Mouse (Mus musculus): Measurements from ENCODE around the gene Shisa8. TPM values are rescaled to one million over a fixed set of nuclear protein-coding genes. Genes with fewer than 3 reads are reported as not detected.
A peak's percentile ranks its signal among the peaks of the same experiment; 100 is the strongest.

Gene Shisa8
- polyA plus RNA-seq, 1 experiment from 2014 or later, result 0.45 TPM

GRCm38 (mm10) chr15:82235661-82236060, 23.0 kb upstream of the Shisa8 start:
- ATAC-seq (replicated peaks; ENCODE audit: low FRiP score), result no peak

GRCm38 (mm10) chr15:82232651-82233050, 20.0 kb upstream of the Shisa8 start:
- Histone ChIP-seq H3K4me2 (no peak overlapping the region), H3K4me1 (peaks cover 27% of the 10 kb centered on the region), H3K27ac (no peak overlapping the region), H3K36me3 (peaks cover 10% of the 10 kb centered on the region), H3K27me3 (no peaks in the 10 kb centered on the region), H3K9ac (no peak overlapping the region), H3K9me3 (replicated peaks) (no peaks in the 10 kb centered on the region), H3K4me3 (replicated peaks) (no peak overlapping the region)
- WGBS, result 54% methylated on average over 4 of the region's 4 CpGs
- ATAC-seq (replicated peaks; ENCODE audit: low FRiP score), result no peak

More at GRCm38 (mm10) chr15:82235661-82236060, 23.0 kb upstream of the Shisa8 start:
- 77% methylated on average over 10 of the region's 10 CpGs for WGBS
- no peak overlapping the region for H3K27ac ChIP-seq
- no peak overlapping the region for H3K9ac ChIP-seq
- H3K4me1 ChIP-seq, result peaks cover 11% of the 10 kb centered on the region; the same call in 1 of the 2 replicates
- H3K36me3 ChIP-seq, result peaks cover 28% of the 10 kb centered on the region
- no peaks in the 10 kb centered on the region for H3K27me3 ChIP-seq
- no peaks in the 10 kb centered on the region for H3K9me3 ChIP-seq (replicated peaks)
- no peak overlapping the region for H3K4me2 ChIP-seq
- H3K4me3 ChIP-seq (replicated peaks), result no peak overlapping the region

- WGBS, result 67% methylated on average over 11 of the region's 11 CpGs
- Histone ChIP-seq H3K4me1 (peaks cover 27% of the 10 kb centered on the region), H3K9me3 (replicated peaks) (no peaks in the 10 kb centered on the region), H3K4me3 (replicated peaks) (no peak overlapping the region), H3K27ac (no peak overlapping the region), H3K36me3 (peaks cover 9% of the 10 kb centered on the region; the same call in 1 of the 2 replicates), H3K4me2 (no peak overlapping the region), H3K27me3 (no peaks in the 10 kb centered on the region), H3K9ac (no peak overlapping the region)
- ATAC-seq (replicated peaks; ENCODE audit: low FRiP score), result no peak; the same call in 1 of the 2 replicates
Measured at GRCm38 (mm10) chr15:82231591-82232378, 19.2 kb upstream of the Shisa8 start.

- H3K4me1 ChIP-seq, result peaks cover 27% of the 10 kb centered on the region
- WGBS, result 81% methylated on average over 3 of the region's 4 CpGs
- 0 out of 2 replicates have a peak, but pooled peaks cover under 1% of the 10 kb centered on the region for H3K27me3 ChIP-seq
- peak; percentile 45; the same call in 1 of the 2 replicates for ATAC-seq (replicated peaks; ENCODE audit: low FRiP score)
- no peak overlapping the region for H3K9ac ChIP-seq
- H3K4me3 ChIP-seq (replicated peaks), result no peak overlapping the region
- no peaks in the 10 kb centered on the region for H3K9me3 ChIP-seq (replicated peaks)
- H3K27ac ChIP-seq, result no peak overlapping the region
- H3K4me2 ChIP-seq, result no peak overlapping the region
- peaks cover 9% of the 10 kb centered on the region; the same call in 1 of the 2 replicates for H3K36me3 ChIP-seq
Measured at GRCm38 (mm10) chr15:82231100-82231499, 18.5 kb upstream of the Shisa8 start.

- H3K9ac ChIP-seq, result no peak overlapping the region
- peaks cover 9% of the 10 kb centered on the region; the same call in 1 of the 2 replicates for H3K36me3 ChIP-seq
- no peak overlapping the region for H3K27ac ChIP-seq
- ATAC-seq (replicated peaks; ENCODE audit: low FRiP score), result peak; percentile 31; the same call in 1 of the 2 replicates
- H3K4me1 ChIP-seq, result peaks cover 27% of the 10 kb centered on the region
- WGBS, result 72% methylated on average over 6 of the region's 6 CpGs
- no peak overlapping the region for H3K4me2 ChIP-seq
- H3K9me3 ChIP-seq (replicated peaks), result no peaks in the 10 kb centered on the region
- peaks cover 10% of the 10 kb centered on the region for H3K27me3 ChIP-seq
- no peak overlapping the region for H3K4me3 ChIP-seq (replicated peaks)
Measured at GRCm38 (mm10) chr15:82230098-82230611, 17.5 kb upstream of the Shisa8 start.

GRCm38 (mm10) chr15:82229542-82230045, 17.0 kb upstream of the Shisa8 start:
- no peak overlapping the region for H3K4me3 ChIP-seq (replicated peaks)
- peaks cover 9% of the 10 kb centered on the region; the same call in 1 of the 2 replicates for H3K36me3 ChIP-seq
- H3K4me2 ChIP-seq, result no peak overlapping the region
- 35% methylated on average over 11 of the region's 11 CpGs for WGBS
- H3K9ac ChIP-seq, result no peak overlapping the region
- ATAC-seq (replicated peaks; ENCODE audit: low FRiP score), result peak; percentile 43
- H3K9me3 ChIP-seq (replicated peaks), result no peaks in the 10 kb centered on the region
- H3K27ac ChIP-seq, result 0 out of 2 replicates have a peak overlapping the region, but pooled peaks have one; percentile 3
- peaks cover 16% of the 10 kb centered on the region for H3K27me3 ChIP-seq
- peaks cover 27% of the 10 kb centered on the region for H3K4me1 ChIP-seq

GRCm38 (mm10) chr15:82225769-82226168, 13.2 kb upstream of the Shisa8 start:
- H3K27ac ChIP-seq, result no peak overlapping the region
- no peak for ATAC-seq (replicated peaks; ENCODE audit: low FRiP score)
- 87% methylated on average over 5 of the region's 5 CpGs for WGBS

GRCm38 (mm10) chr15:82224602-82225215, 12.1 kb upstream of the Shisa8 start:
- 45% methylated on average over 7 of the region's 7 CpGs for WGBS
- Histone ChIP-seq H3K4me2 (peak overlapping the region; percentile 76), H3K27me3 (peaks cover 37% of the 10 kb centered on the region), H3K4me3 (replicated peaks) (peak overlapping the region; percentile 38; the same call in 1 of the 2 replicates), H3K36me3 (no peaks in the 10 kb centered on the region), H3K9me3 (replicated peaks) (no peaks in the 10 kb centered on the region), H3K27ac (no peak overlapping the region), H3K4me1 (peaks cover 19% of the 10 kb centered on the region), H3K9ac (no peak overlapping the region)
- ATAC-seq (replicated peaks; ENCODE audit: low FRiP score), result no peak

More at GRCm38 (mm10) chr15:82225769-82226168, 13.2 kb upstream of the Shisa8 start:
- H3K4me1 ChIP-seq, result peaks cover 30% of the 10 kb centered on the region
- H3K4me3 ChIP-seq (replicated peaks), result no peak overlapping the region
- no peak overlapping the region for H3K4me2 ChIP-seq
- no peaks in the 10 kb centered on the region for H3K9me3 ChIP-seq (replicated peaks)
- no peak overlapping the region for H3K9ac ChIP-seq
- no peaks in the 10 kb centered on the region for H3K36me3 ChIP-seq
- peaks cover 37% of the 10 kb centered on the region for H3K27me3 ChIP-seq

- Histone ChIP-seq H3K9me3 (replicated peaks) (no peaks in the 10 kb centered on the region), H3K4me3 (replicated peaks) (peak within 1 kb of the TSS; percentile 38), H3K27me3 (peaks cover 40% of the 10 kb centered on the region), H3K36me3 (no peaks in the 10 kb centered on the region), H3K27ac (no peak within 1 kb of the TSS), H3K9ac (no peak within 1 kb of the TSS), H3K4me2 (peak within 1 kb of the TSS; percentile 76), H3K4me1 (peaks cover 14% of the 10 kb centered on the region)
- peak; percentile 33; the same call in 1 of the 2 replicates for ATAC-seq (replicated peaks; ENCODE audit: low FRiP score)
- WGBS, result under 1% methylated on average over 43 of the region's 44 CpGs
Measured at GRCm38 (mm10) chr15:82223657-82224601, 11.3 kb upstream of the Shisa8 start, which contains the start of gene Tnfrsf13c. Tnfrsf13c (minus strand) TSS chr15:82224369.

GRCm38 (mm10) chr15:82223251-82223650, 10.6 kb upstream of the Shisa8 start:
- Histone ChIP-seq H3K9me3 (replicated peaks) (no peaks in the 10 kb centered on the region), H3K4me3 (replicated peaks) (no peak overlapping the region), H3K27ac (no peak overlapping the region), H3K27me3 (peaks cover 45% of the 10 kb centered on the region), H3K4me2 (0 out of 2 replicates have a peak overlapping the region, but pooled peaks have one; percentile 76), H3K9ac (no peak overlapping the region), H3K4me1 (peaks cover 16% of the 10 kb centered on the region), H3K36me3 (no peaks in the 10 kb centered on the region)
- ATAC-seq (replicated peaks; ENCODE audit: low FRiP score), result no peak
- WGBS, result 48% methylated on average over 7 of the region's 7 CpGs

All from kidney, embryonic 15.5 days (tissue).